Mouse (Mus musculus): ENCODE data around the gene Gm49380.

GRCm38 (mm10) chr9:44125026-44125425, 11.7 kb upstream of the Gm49380 start:
- no peak for TF ChIP-seq EP300 (IDR thresholded peaks at IDR 0.05)
- no peak for TF ChIP-seq CTCF (IDR thresholded peaks at IDR 0.05)

All from lung, postnatal 0 days (tissue).